Mouse (Mus musculus): ENCODE results near the gene Sfxn2.

Gene Sfxn2

DNA sequence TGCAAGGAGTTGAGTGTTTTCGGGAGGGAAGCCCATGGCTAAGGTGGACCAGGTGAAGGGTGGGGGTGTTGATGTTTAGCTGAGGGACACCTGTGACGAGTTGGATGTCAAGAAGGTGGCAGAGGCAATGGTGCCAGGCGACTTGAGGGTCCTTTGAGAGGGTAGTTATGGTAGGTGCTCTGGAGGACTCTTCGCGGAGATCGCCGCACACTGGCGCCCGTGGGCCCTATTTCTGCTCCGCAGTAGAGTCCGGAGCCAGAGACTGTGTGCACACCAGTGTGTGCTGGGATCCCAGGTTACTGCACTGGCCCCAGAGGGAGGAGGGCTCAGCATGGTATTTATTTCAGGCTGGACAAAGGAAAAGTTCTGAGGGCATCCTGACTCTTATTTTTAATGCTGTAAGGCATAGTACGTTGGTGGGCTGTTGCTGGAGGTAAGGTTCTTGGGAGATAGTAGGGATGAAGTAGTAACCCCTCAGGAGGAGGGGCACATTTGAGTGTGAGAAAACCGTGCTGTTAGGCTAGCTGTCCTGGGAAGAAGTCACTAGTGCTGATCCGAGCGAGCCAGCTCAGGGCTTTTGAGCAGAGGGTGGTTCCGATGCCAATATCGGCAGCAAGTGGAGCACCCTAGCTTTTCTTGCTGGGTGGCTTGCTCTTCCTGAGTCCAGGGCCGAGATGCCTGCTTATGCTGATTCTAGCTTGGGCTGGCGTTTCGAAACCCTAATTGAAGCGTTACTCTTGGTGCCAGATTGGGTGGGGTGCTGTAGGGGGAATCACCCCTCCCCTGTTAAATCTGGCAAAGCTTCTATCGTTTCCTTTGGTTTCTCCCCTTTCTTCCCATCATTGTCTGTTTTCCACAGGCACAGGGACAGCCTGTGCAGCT lies 26.5 kb downstream of the Sfxn2 start:
- no peak for DNase-seq (ENCODE audit: low spot score)

DNA sequence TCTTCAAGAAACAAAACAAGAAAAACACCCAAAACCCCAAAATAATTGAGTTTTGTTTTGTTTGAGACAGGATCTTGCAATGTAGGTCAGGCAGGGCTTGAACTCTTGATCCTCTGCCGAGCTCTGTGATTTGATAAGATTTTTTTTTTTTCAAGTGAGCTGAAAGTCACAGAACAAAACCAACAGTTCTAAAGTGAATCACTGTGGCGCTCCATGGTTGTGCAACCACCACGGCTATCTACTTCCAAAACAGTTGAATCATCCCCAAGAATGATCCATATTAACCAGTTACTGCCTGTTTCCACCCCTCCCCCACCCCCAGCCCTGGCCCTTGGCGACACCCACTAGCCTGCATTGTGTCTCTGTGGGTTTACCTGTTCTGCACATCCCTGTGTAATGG lies 27.2 kb downstream of the Sfxn2 start:
- DNase-seq (ENCODE audit: low spot score): no peak

DNA sequence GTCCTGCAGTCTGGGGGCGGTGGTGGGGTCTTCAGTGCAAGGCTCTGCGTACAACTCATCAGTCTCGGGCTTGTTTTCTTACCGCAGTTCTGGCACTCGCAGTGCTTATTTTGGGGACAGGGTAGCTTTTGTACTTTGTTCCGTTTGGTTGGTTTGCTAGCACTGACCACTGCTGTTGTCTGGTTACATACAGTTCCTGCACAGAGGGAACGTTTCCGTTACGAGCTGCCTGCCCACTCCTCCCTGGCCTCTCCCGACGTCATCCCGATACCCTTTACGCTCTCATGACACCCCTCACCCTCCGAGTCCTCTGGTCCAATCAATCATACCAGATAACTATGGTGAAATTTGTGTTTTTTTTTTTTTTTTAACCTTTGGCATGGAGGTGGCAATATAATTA lies 28.3 kb downstream of the Sfxn2 start:
- DNase-seq (ENCODE audit: low spot score): no peak

DNA sequence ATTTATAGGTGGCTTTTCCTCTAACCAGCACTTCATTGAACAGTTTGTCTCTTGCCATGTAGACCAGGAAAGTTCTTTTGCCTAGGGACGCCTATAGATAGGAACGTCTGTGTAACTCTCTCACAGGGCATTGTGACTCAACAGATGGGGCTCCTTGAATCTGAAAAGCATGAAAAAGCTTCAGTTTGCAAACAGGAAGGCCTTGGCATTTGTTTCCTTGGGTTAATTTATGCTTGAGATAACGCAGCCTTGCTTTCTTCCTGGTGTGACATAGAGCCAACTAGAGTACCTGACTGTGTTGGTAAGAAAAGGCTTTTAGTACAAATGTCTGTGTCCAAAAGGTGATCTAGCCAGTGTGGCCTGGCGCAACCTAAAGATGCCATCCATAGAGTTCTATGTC lies 29.2 kb downstream of the Sfxn2 start:
- DNase-seq (ENCODE audit: low spot score): no peak

DNA sequence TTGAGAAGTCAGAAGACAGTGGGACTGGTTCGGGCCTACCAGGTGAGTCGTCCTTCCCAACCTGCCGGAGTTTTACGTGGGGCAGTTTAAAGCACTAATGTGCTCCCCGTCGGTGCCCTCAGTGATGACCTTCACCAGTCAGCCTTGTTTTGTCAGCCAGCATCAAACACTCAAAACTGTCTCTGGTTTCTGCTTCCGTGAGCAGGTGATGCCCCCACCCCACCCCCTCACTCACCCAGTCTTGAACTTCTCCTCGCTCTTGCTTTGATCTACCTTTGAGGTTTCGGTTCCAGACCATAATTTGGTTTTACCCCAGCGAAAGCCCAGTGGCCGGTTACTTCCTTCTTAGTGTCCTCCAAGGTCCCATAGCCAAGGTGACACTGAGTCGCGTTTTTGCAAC lies 33.6 kb downstream of the Sfxn2 start:
- no peak for DNase-seq (ENCODE audit: low spot score)

DNA sequence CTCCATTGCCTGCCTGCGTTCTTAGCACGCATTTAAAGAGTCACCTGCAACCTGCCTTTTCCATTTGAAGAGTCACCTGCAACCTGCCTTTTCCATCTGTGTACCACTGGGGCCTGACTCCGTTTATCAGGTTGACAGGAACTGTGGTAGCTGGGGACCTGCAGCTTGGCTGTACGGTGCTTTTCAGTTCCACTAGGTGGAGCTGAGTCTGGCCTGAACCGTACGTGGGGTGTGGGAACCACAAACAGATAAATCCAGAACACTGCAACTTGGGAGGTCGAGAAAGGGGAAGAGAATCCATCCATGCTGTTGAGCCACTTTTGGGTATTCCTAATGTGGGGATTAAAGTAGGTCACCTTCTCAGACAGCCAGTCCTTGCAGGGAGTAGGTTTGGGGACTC lies 34.3 kb downstream of the Sfxn2 start:
- no peak for DNase-seq (ENCODE audit: low spot score)

DNA sequence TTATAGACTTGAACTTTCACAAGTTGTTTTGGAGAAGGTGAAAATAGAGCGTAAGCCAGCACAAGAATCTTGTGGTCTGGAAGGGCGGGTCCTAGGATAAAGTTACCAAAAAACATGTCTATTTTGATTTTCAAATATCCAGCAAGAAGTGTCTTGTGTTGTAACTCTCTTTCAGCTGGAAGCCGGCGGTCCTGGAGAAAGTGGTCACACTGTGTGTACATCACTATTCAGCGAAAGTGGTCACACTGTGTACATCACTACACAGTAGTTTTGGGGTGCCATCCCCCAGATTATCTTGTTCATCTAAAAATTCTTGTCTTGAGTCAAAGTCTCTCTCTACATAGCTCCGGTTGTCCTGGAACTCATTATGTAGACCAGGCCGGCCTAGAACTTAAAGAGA lies 35.0 kb downstream of the Sfxn2 start:
- no peak for DNase-seq (ENCODE audit: low spot score)

DNA sequence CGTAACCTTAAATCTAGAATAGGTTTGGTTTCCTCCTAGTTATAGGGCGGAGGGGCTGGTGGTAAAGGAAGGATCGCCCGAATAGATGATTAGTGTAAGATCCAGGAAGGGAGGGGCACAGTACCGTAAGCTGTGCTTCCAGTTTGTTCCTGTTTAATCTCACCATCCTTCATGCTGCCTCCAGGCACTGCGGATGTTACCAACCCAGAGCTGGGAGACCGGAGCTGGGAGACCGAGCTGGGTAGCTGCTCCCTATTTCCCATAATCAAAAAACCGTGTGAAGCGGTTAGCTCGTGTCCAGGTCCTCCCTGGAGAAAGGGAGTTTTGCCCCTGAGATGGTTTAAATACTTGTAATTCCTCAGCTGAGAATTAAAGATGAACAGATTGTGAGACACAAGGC lies 43.2 kb downstream of the Sfxn2 start:
- no peak for DNase-seq (ENCODE audit: low spot score)

DNA sequence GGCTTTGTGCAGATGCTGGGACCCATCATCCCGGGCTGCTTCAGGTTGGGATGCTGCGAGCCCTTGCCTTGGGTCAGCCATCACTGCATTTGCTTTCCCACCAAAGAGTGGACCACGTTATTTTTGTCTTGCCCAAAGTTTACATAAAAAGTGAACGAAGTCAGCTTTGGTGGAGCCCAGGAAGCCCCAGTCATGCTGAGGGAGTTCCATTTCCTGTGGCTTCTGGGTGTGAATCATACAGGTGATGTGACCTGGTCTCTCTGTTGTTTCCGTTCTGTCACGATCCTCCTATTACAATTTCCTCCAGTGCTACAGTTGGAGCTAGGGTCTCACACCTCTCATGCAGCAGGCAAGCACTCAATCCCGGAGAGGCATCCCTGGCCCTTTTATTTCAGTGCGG lies 44.2 kb downstream of the Sfxn2 start:
- DNase-seq (ENCODE audit: low spot score): no peak

DNA sequence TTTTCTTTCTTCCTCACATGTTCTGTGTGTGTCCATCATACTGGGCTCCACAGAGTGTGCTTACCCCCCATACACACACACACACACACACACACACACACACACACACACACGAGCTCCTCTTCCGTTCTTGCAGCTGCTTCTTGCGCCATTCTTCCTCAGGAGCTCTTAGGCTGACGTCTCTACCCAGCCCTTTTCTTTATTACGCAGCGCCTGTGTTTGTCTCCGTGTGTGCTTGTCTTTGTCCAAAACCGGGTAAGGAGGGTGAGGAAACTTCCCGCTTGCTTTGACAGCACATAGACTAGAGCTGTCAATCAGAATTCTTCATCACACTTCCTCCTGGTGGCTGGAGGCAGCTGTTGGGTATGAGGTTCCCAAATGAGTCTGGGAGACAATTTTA lies 45.2 kb downstream of the Sfxn2 start:
- no peak for DNase-seq (ENCODE audit: low spot score)

DNA sequence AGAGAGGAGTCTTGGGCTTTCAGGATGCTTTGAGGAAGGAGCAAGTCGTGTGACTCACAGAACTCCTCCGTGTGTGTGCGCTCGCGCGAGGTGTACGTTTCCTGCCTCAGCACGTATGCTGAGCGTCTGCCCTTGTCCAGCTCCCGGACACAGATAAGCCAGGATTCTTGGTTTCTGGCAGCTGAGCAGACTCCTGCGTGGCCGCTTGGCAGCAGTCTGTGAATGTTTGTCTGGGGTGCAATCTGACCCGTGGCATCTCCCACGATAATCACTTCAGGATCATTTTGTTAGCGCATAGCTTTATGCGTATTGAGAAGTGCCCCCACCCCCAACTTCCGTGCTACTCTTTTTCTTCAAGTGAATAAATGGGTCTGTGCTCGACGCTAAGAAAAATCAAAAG lies 45.8 kb downstream of the Sfxn2 start:
- no peak for DNase-seq (ENCODE audit: low spot score)

DNA sequence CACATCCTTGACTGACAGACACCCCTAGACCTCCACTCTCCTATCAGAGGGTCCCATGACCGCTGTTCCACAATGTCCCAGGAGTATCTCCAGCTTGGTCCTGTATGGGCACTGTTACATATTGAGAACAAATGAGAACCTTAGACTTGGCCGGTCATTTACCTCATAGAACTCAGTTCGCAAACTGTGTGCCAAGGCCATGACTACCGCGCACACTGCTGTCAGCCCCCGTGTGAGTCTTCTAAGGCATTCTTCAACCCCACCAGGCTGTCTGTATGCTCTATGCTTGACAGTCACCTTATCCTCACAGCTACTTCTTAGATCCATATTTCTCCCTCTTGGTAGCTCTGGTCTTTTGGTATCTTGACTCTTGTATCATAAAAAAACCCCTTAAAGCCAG lies 46.4 kb downstream of the Sfxn2 start:
- DNase-seq (ENCODE audit: low spot score): no peak

DNA sequence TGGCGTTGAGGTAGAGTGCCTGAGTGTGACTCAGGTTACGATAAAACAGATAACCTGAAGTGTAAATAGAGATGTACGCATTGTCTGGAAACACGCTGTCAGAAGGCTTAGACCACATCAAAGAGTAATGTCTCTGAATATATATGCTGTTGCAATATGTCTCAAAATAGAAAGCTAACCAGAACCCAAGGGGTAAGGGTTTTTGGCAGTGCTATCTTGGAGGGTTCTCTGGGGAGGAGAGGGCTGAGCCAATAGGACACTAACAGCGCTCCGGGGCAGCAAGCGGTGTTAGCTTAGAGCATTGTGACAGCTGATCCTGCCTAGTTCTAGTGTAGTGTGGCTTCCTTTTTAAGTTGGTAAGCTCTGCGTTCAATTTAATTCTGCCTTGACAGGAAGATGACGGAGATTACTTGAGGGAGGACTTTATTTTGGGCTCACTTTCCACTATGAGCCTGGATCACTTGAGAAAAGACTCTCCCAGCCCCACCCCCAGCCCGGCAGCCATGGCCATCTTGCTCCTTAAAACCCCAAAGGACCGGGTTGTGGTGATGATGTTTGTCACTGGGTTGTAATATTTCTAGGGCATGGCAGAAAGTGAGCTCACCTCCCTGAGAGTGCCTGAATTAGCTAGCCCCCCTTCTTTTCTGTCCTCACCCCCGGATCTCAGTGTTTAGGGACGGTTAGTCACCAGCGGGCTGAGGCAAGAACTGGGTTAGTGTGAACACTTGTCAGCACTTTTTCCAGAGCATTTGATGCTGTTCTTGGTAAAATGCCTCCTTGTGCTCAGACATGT lies 47.0 kb downstream of the Sfxn2 start:
- DNase-seq (ENCODE audit: low spot score): no peak

DNA sequence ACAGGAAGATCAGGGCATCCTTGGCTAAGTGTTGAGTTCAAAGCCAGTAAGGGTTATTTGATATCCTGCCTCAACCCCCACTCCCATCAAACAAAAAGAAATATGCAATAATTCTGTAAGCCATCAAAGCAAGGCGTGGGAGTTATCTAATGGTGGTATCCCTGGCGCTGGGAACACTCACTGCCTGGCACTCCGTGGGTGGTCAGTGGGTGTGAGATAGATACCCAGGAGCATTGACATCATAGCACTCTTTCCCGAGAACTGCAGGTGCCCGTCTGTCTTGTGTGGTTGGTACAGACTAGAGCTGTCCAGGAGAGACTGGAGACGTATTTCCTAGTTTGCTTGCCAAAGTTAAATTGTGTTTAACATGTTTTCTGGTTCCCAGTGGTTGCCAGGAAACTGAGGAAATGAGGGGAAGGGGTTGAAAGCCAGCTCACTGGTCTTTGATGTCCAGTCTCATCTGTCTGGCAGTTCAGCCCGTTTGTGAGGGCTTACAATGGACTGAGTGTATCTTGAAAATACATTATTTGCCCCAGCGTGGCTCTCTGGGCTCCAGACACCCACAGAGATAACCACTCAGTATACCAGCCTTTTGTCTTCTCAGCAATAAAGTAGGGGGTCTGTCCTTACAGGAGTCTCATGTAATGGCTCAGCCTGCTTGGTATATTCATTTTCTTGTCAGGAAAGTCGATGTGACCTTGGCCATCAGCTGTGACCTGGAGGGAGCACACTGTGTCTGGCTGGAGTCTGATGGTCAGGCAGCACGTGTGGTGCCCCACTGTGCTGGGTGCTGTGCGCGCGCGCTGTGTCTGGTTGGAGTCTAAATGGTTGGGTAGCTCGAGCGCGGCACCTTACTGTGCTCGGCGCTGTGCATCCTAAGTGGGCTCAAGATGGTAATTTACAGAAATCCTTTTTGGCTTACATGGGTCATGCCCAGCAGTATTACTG lies 48.3 kb downstream of the Sfxn2 start:
- DNase-seq (ENCODE audit: low spot score): no peak

DNA sequence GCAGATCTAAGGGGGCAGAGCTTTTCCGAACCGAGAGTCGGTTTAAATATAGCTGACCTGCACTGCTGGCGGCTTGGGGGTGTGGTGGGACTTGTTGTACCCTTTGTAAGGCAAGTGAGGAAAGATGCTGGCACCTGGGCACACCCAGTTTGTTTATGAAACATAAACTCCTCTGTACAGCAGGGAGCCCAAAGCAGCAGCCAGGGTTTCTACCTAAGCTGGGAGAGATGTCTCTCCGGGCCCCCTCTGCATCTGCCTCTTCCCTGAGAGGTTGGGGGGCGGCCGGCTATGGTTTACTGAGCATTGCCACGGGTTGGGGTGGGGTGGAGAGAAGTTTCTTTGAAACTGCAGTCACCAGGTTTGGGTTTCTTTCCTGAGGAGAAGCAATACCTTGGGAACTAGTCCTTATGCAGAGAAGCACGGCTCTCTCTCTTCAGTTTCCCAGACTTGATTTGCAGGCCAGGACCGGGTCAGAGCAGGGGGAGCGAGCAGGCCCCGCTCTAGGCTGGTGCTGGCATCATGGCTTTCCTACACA lies 49.6 kb downstream of the Sfxn2 start:
- DNase-seq (ENCODE audit: low spot score): no peak

DNA sequence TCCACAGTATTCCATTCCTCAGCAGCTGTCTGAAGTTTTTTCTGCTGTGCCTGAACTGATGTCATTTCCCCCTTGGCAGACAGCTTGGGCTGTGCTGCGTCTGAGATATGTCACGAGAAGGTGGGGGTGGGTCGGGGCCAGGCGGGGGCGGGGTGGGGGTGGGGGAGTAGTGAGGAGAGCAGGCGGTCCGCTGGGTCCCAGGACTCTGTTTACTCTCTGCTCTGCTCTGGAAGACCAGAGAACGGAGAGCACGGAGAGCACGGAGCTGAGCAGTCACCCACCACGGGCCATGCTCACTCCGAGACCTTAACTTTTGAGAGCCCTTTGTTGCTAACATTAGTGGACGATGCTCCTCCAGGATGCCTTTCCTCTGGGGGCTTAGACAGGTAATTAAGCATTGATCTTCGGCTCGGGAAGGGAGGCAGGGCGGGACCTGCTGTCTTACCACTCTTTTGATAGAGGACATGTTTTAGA lies 50.1 kb downstream of the Sfxn2 start:
- no peak for DNase-seq (ENCODE audit: low spot score)

DNA sequence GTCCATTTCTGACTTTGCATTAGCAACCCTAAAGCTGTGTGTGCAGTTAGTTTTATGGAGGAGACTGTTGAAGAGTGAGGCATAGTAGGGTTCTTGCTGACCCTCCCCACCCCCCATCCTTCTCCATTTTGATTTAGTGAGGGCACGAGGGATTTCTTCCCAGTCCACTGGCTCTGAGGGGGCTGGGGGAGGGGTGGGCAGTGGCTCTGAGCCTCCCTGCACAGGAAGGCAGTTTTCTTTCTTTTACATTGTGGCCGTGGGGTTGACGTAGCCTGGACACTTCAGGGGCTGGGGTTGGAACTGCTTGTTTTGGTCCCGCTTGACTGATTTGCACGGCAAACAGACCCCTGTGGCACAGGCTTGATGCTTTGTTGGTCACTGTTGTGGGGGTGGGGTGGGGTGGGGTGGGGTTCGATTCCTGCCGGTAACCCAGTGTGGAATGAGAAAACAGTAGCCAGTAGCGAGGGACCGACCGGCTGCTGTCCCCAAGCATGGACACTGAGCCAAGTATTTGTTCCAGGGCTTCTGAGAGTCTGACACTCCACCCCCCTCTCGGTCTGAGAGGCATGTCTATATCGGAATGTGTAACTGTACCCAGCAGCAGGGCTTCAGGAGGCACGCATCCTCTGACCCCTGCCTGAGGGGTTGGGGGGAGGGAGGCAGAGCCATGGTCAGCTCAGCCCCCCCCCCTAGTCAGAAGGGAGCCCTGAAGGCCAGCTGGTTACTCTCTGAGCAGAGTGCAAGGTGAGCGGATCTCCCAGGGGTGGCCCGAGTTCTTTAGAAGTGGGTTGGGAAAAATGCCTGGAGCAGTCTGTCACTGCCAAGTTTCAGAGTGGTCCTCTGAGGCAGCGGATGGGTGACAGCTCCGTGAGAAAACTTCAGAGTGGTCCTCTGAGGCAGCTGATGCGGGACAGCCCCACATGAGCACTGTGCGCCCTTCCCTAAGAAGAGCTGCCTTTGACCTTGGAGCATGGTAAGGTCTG lies 50.9 kb downstream of the Sfxn2 start:
- no peak for DNase-seq (ENCODE audit: low spot score)

DNA sequence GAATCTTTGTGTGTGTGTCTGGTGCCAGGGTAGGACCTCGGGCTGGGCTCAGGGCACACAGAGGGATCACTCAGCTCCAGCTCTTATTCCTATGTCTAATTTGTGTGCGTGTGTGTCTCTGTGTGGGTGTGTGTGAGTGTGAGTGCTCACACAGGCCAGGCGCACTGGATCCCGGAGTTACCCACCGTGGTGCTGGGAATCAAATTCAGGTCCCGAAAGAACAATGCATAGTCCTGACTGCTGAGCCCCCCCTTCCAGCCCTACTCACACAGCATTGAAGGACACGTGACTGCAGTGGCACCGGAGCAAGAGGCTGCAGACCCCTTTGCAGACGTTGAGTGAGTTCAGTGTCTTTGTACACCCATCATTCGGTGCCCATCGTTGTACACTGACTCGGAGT lies 51.9 kb downstream of the Sfxn2 start:
- no peak for DNase-seq (ENCODE audit: low spot score)

DNA sequence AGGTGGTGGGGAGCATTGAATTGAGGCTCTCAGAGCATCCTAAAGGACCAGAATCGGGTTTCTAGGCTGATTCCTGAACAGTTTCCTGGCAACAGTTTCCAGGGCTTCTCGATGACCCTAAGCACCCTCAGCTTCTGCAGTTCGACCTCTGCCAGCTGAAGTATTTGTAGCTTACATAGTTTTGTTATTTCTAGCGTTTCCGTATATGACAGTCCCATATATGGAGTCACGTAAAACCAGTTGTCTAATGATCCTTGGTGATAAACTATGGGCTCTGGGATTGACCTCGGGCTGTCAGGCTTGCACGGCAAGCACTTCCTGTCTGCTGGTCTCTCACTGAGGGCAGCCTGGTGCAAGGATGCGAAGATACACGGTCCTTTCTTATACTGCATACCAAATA lies 52.4 kb downstream of the Sfxn2 start:
- no peak for DNase-seq (ENCODE audit: low spot score)

DNA sequence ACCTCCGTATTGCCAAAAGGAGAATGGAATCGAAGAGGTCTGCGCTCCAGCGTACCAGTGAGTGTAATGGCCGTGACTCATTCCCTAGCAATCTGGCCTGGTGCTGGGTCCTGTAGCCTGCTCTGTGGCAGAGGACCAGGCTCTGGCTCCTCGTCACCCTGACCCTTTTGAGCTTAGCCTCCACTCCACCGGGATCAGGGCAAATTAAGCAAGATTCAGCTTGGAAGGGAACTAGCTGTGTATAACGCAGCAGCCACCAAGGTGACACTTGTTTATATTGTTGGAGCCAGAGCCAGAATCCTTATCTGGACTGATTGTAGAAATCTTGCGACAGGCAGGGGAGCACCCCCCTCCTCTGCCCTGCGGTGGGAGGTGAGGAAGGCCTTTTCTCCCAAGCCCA lies 55.2 kb downstream of the Sfxn2 start:
- DNase-seq (ENCODE audit: low spot score): no peak

DNA sequence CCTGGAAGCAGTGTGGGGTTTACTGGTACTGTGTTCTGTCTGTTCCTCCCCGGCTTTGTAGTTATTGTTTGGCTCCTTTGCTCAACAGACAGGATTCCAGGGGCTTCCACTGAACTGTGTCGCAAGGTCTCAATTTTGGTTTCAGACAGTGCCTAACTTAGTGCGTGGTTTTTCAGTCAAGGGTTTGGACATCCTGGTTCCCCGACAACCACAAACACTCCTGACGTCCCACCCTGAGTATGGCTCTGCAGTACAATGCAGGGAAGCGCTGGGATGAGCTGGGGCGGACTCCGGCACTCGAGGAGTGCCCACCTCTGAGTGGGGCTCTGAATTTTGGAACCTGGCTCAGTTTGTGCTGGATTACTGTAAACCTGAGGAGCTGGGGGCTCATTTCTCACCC lies 56.6 kb downstream of the Sfxn2 start:
- no peak for DNase-seq (ENCODE audit: low spot score)

All from urinary bladder, postnatal 10 days (tissue).